Mouse (Mus musculus) kidney, adult 2 months (tissue): Measurements from ENCODE around the gene Bin2. TPM values are rescaled to one million over a fixed set of nuclear protein-coding genes. Genes with fewer than 3 reads are reported as not detected.

ENCODE experiments used
- DNase-seq: peaks from one replicate; pipeline ENCODE4 v3.0.0; 2021
- H3K27ac ChIP-seq: fragments of 200-500 bp; 2 replicates; pipeline ENCODE4 v1.5.1; 2012; ENCODE audit warnings: low read depth, low read length, control low read depth, inconsistent platforms; ENCODE audit not compliant: insufficient read depth
- H3K27me3 ChIP-seq: fragments of 200-500 bp; replicated peaks from 2 replicates; pipeline ENCODE4 v1.6.1; 2012; ENCODE audit warnings: mild to moderate bottlenecking, moderate library complexity, low read length, inconsistent platforms; ENCODE audit not compliant: control insufficient read depth, insufficient read depth
- H3K36me3 ChIP-seq: fragments of 200-500 bp; 2 replicates; pipeline ENCODE4 v1.6.1; 2012; ENCODE audit warnings: mild to moderate bottlenecking, moderate library complexity, low read length, inconsistent platforms; ENCODE audit not compliant: control insufficient read depth, insufficient read depth
- H3K4me1 ChIP-seq: fragments of 200-500 bp; 2 replicates; pipeline ENCODE4 v1.6.1; 2011; ENCODE audit warnings: low read length; ENCODE audit not compliant: control insufficient read depth, insufficient read depth
- H3K4me3 ChIP-seq: fragments of 200-500 bp; 2 replicates; pipeline ENCODE4 v1.5.1; 2011; ENCODE audit warnings: mild to moderate bottlenecking, low read depth, low read length, control low read depth; ENCODE audit not compliant: insufficient read depth
- CTCF ChIP-seq: fragments of 200-500 bp; conservative IDR thresholded peaks from 2 replicates; pipeline ENCODE4 v1.5.1; 2011; ENCODE audit warnings: low read depth, mild to moderate bottlenecking, control low read depth, low read length, moderate library complexity, mixed read lengths; ENCODE audit not compliant: insufficient read depth, insufficient read length
- POLR2A ChIP-seq: fragments of 200-500 bp; IDR thresholded peaks from one replicate; pipeline ENCODE4 v1.6.1; 2011; ENCODE audit warnings: low read depth, low read length, control low read depth
- WGBS: fragments of 180-500 bp; shearing (Covaris S2); methylation state at CpG from one replicate; pipeline ENCODE4 v1.1.7; 2018; 5-methylcytosine and 5-hydroxymethylcytosine counted together
- polyA plus RNA-seq: library from polyadenylated mRNA; depleted of rRNA; stranded (reverse); fragments of >200 nt; gene quantifications from 2 replicates; pipeline ENCODE4 v1.2.3, GENCODE M21; 2012

The Bin2 gene
- polyA plus RNA-seq, 1 experiment: 4.7 TPM

GRCm38 (mm10) chr15:100698078-100698477 is 28.7 kb upstream of the Bin2 start:
- Histone ChIP-seq H3K27me3 (no peaks in the 10 kb centered on the region), H3K36me3 (no peaks in the 10 kb centered on the region), H3K27ac (no peak overlapping the region), H3K4me1 (no peaks in the 10 kb centered on the region), H3K4me3 (no peak overlapping the region)
- peak; percentile 55 for DNase-seq
- 44% methylated on average over 10 of the region's 10 CpGs for WGBS
- TF ChIP-seq POLR2A: no peak

DNA sequence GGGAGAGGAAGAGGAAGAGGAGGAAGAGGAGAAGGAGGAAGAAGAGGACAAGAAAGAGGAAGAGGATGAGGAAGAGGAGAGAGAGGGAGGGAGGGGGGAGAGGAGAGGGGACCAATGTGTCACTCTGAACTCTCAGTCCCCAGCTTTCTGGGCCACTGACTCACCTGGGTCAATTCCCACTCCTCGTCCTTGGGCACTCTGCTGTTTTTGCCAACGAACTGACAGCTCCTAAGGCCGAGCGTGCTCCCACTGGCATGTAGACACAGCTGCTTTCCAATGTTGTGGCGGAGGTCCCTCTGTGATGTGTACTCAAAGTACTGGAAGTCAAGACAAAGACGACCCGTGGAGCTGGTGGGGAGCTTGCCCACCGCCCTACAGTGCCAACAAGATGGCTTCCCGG is 25.1 kb upstream of the Bin2 start:
- Histone ChIP-seq H3K4me1 (no peaks in the 10 kb centered on the region), H3K36me3 (no peaks in the 10 kb centered on the region), H3K27ac (no peak overlapping the region), H3K4me3 (no peak overlapping the region), H3K27me3 (no peaks in the 10 kb centered on the region)
- WGBS: 93% methylated on average over 9 of the region's 9 CpGs
- TF ChIP-seq POLR2A (no peak), CTCF (no peak)
- no peak for DNase-seq

- Histone ChIP-seq H3K27ac (no peak overlapping the region), H3K36me3 (no peaks in the 10 kb centered on the region), H3K4me3 (no peak overlapping the region), H3K4me1 (no peaks in the 10 kb centered on the region), H3K27me3 (no peaks in the 10 kb centered on the region)
- 74% methylated on average over 3 of the region's 3 CpGs for WGBS
- DNase-seq: no peak
- TF ChIP-seq POLR2A: no peak
- no peak for TF ChIP-seq CTCF
Measured at GRCm38 (mm10) chr15:100691990-100692389, 22.6 kb upstream of the Bin2 start.

- Histone ChIP-seq H3K4me1 (0 out of 2 replicates have a peak, but pooled peaks cover under 1% of the 10 kb centered on the region), H3K27ac (no peak within 1 kb of the TSS), H3K4me3 (no peak within 1 kb of the TSS), H3K36me3 (no peaks in the 10 kb centered on the region), H3K27me3 (no peaks in the 10 kb centered on the region)
- 71% methylated on average over 8 of the region's 8 CpGs for WGBS
- TF ChIP-seq CTCF (no peak), POLR2A (no peak)
- no peak for DNase-seq
Measured at GRCm38 (mm10) chr15:100687430-100687971, 18.1 kb upstream of the Bin2 start, which contains the start of gene Cela1. Gene Cela1 (minus strand): TSS chr15:100687921.

DNA sequence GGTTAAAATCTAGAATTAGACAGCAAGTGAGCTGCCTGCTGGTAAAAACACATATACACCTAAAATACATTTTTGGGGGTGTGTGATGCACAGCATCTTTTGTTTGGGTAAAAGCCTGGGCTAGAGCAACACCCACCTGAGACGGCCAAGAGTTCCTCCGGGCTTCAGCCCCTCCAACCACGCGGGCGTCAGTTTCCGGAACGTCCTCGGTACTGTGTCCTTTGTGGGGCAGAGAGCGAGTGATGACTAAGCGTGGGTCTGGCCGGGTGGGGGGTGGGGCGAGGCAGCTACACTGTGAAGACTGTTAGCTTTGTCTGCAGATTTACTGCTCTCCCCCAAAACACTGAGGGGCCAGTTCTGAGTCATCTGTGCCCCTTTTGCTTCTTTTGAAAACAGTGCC is 17.6 kb upstream of the Bin2 start:
- Histone ChIP-seq H3K4me3 (no peak overlapping the region), H3K27me3 (no peaks in the 10 kb centered on the region), H3K4me1 (peaks cover 4% of the 10 kb centered on the region; the same call in 1 of the 2 replicates), H3K36me3 (no peaks in the 10 kb centered on the region), H3K27ac (no peak overlapping the region)
- WGBS: 26% methylated on average over 12 of the region's 12 CpGs
- TF ChIP-seq POLR2A (no peak), CTCF (no peak)
- DNase-seq: no peak

DNA sequence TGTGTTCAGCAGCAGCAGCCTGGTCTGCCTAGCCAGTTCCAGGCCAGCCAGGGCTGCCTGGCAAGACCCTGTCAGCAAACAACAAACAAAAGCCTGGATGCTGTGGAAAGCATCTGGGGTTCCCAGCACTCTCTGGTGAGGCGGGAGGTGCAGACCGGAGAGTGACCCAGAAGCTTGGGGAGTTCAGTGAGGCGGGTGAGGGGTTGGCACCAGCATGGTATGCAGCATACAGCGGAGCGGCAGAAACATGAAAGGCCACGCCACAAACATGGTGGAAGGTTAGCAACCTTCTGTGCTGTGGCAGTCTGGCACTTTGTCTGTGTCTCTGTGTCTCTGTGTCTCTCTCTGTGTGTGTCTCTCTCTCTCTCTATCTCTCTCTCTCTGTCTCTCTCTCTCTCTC is 17.1 kb upstream of the Bin2 start:
- no peak for DNase-seq

DNA sequence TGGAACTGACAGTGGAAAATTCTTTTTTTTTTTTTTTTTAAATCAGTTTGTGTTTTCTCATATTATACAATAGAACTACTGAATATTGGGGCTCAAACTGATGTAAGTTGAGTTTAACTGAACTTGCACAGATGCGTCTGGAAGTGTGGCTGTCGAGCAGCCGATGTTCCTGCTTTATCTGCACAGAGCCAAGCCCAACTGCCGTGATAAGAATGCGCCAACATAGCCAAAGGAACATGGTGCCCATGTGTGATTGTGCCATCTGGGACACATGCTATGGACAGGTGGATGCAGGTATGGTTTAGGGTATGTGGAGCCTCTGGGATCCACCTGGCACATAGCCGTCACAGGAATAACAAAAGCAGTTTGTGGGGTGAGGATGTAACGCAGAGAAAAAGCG is 16.5 kb upstream of the Bin2 start:
- Histone ChIP-seq H3K36me3 (no peaks in the 10 kb centered on the region), H3K27me3 (no peaks in the 10 kb centered on the region), H3K27ac (no peak overlapping the region), H3K4me3 (no peak overlapping the region), H3K4me1 (peaks cover 4% of the 10 kb centered on the region; the same call in 1 of the 2 replicates)
- DNase-seq: no peak
- 94% methylated on average over 8 of the region's 8 CpGs for WGBS
- TF ChIP-seq POLR2A (no peak), CTCF (no peak)

More for the DNA sequence above, 17.1 kb upstream of the Bin2 start:
- Histone ChIP-seq H3K4me3 (no peak overlapping the region), H3K4me1 (peaks cover 4% of the 10 kb centered on the region; the same call in 1 of the 2 replicates), H3K27me3 (no peaks in the 10 kb centered on the region), H3K36me3 (no peaks in the 10 kb centered on the region), H3K27ac (no peak overlapping the region)
- 80% methylated on average over 6 of the region's 6 CpGs for WGBS
- no peak for TF ChIP-seq POLR2A
